Mouse (Mus musculus): ENCODE measurements around the gene Map1b. TPM values are rescaled to one million over a fixed set of nuclear protein-coding genes. Genes with fewer than 3 reads are reported as not detected.

The Map1b gene
- polyA plus RNA-seq, 1 experiment from 2014 or later = 3.0 TPM

GRCm38 (mm10) chr13:99459612-99460011 is 56.7 kb downstream of the Map1b start:
- no peaks in the 10 kb centered on the region for H3K9me3 ChIP-seq (replicated peaks)
- H3K27me3 ChIP-seq = no peaks in the 10 kb centered on the region
- no peak overlapping the region for H3K4me2 ChIP-seq
- no peaks in the 10 kb centered on the region for H3K36me3 ChIP-seq (replicated peaks)
- WGBS (ENCODE audit: insufficient replicate concordance) = 72% methylated on average over 4 of the region's 4 CpGs
- H3K9ac ChIP-seq = no peak overlapping the region
- no peak overlapping the region for H3K27ac ChIP-seq (replicated peaks)
- ATAC-seq (ENCODE audit: insufficient read depth) = no peak
- H3K4me3 ChIP-seq (replicated peaks) = no peak overlapping the region
- H3K4me1 ChIP-seq (replicated peaks) = no peaks in the 10 kb centered on the region

GRCm38 (mm10) chr13:99458658-99459386 is 57.5 kb downstream of the Map1b start:
- Histone ChIP-seq H3K36me3 (replicated peaks) (no peaks in the 10 kb centered on the region), H3K4me2 (no peak overlapping the region), H3K4me3 (replicated peaks) (no peak overlapping the region), H3K27ac (replicated peaks) (no peak overlapping the region), H3K27me3 (no peaks in the 10 kb centered on the region), H3K9ac (no peak overlapping the region), H3K4me1 (replicated peaks) (no peaks in the 10 kb centered on the region), H3K9me3 (replicated peaks) (no peaks in the 10 kb centered on the region)
- WGBS (ENCODE audit: insufficient replicate concordance) = 63% methylated on average over 12 of the region's 12 CpGs
- no peak for ATAC-seq (ENCODE audit: insufficient read depth)

- 65% methylated on average over 7 of the region's 7 CpGs for WGBS (ENCODE audit: insufficient replicate concordance)
- no peaks in the 10 kb centered on the region for H3K27me3 ChIP-seq
- ATAC-seq (ENCODE audit: insufficient read depth) = no peak
- H3K9me3 ChIP-seq (replicated peaks) = no peaks in the 10 kb centered on the region
- H3K4me1 ChIP-seq (replicated peaks) = no peaks in the 10 kb centered on the region
- H3K4me2 ChIP-seq = no peak overlapping the region
- no peaks in the 10 kb centered on the region for H3K36me3 ChIP-seq (replicated peaks)
- H3K9ac ChIP-seq = no peak overlapping the region
- H3K4me3 ChIP-seq (replicated peaks) = no peak overlapping the region
- no peak overlapping the region for H3K27ac ChIP-seq (replicated peaks)
Observed at GRCm38 (mm10) chr13:99454977-99455376, 61.4 kb downstream of the Map1b start.

DNA sequence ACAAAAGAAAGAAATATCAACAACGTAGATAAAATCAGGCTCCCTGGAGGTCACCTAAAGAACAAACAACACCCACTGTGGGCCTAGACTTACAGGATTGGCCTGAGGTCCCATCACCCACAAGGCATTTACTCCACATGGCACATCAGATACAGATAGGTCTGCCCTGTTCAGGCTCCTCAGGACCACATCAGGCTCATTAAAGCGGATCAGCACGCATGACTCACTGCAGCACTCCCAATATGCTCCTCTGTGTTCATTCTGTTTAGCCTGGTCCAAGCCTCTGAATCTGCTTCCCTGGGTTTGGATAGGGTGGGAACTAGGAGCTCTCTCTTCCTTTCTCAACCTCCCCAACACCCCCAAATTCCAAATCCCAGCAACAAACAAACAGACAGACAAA is 63.9 kb downstream of the Map1b start:
- Histone ChIP-seq H3K4me3 (replicated peaks) (no peak overlapping the region), H3K9ac (no peak overlapping the region), H3K9me3 (replicated peaks) (no peaks in the 10 kb centered on the region), H3K27ac (replicated peaks) (no peak overlapping the region), H3K4me1 (replicated peaks) (no peaks in the 10 kb centered on the region), H3K27me3 (no peaks in the 10 kb centered on the region), H3K4me2 (no peak overlapping the region), H3K36me3 (replicated peaks) (no peaks in the 10 kb centered on the region)
- 70% methylated on average over 3 of the region's 3 CpGs for WGBS (ENCODE audit: insufficient replicate concordance)
- no peak for ATAC-seq (ENCODE audit: insufficient read depth)

DNA sequence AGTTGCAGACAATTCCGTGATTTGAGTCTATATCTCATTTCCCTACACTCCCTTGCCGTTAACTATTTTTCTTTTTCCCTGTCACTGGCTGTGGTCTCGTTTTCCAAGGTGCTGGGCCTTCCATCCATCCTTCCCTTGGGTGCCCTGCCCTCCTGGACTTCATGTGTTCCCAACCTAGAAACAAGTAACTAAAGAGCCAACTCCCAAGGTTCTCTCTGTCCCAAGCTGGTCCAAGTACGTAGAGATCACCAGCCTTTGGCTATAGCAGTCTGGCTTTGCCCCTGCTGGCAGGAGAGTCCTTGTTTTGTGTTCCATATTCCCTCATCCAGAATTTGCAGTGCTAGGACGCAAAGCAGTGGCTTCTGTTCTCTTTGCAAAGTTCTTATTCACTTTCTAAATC is 65.1 kb downstream of the Map1b start:
- Histone ChIP-seq H3K4me2 (no peak overlapping the region), H3K36me3 (replicated peaks) (no peaks in the 10 kb centered on the region), H3K9me3 (replicated peaks) (no peaks in the 10 kb centered on the region), H3K4me3 (replicated peaks) (no peak overlapping the region), H3K27me3 (no peaks in the 10 kb centered on the region), H3K27ac (replicated peaks) (no peak overlapping the region), H3K9ac (no peak overlapping the region), H3K4me1 (replicated peaks) (no peaks in the 10 kb centered on the region)
- no peak for ATAC-seq (ENCODE audit: insufficient read depth)
- WGBS (ENCODE audit: insufficient replicate concordance) = 56% methylated on average over 5 of the region's 5 CpGs

GRCm38 (mm10) chr13:99450766-99451165 is 65.6 kb downstream of the Map1b start:
- Histone ChIP-seq H3K9ac (no peak overlapping the region), H3K36me3 (replicated peaks) (no peaks in the 10 kb centered on the region), H3K9me3 (replicated peaks) (no peaks in the 10 kb centered on the region), H3K27ac (replicated peaks) (no peak overlapping the region), H3K4me2 (no peak overlapping the region), H3K4me3 (replicated peaks) (no peak overlapping the region), H3K27me3 (no peaks in the 10 kb centered on the region), H3K4me1 (replicated peaks) (no peaks in the 10 kb centered on the region)
- WGBS (ENCODE audit: insufficient replicate concordance) = 72% methylated on average over 7 of the region's 7 CpGs
- no peak for ATAC-seq (ENCODE audit: insufficient read depth)

- H3K9ac ChIP-seq = no peak overlapping the region
- no peak for ATAC-seq (ENCODE audit: insufficient read depth)
- H3K27me3 ChIP-seq = no peaks in the 10 kb centered on the region
- H3K4me1 ChIP-seq (replicated peaks) = no peaks in the 10 kb centered on the region
- H3K4me2 ChIP-seq = no peak overlapping the region
- H3K9me3 ChIP-seq (replicated peaks) = no peaks in the 10 kb centered on the region
- no peak overlapping the region for H3K4me3 ChIP-seq (replicated peaks)
- H3K27ac ChIP-seq (replicated peaks) = no peak overlapping the region
- no peaks in the 10 kb centered on the region for H3K36me3 ChIP-seq (replicated peaks)
- 62% methylated on average over 4 of the region's 4 CpGs for WGBS (ENCODE audit: insufficient replicate concordance)
Observed at GRCm38 (mm10) chr13:99449547-99449946, 66.8 kb downstream of the Map1b start.

DNA sequence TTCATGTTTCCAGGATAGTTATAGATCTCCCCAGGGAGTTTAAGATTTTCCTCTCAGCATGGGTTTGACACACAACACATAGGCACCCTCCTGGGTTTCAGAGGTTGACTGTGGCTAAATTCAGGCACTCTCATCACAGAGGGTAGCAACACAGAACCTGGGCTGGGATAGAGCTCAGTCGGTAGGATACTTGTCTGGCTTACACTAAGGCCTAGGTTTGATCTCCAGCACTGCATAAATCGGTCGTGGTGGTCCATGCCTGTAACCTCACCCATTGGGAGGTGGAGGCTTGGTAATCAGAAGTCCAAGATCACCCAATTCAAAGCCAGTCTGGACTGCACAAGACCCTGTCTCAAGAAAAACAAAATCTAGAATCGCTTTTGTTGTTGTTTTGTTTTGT is 68.1 kb downstream of the Map1b start:
- Histone ChIP-seq H3K4me2 (no peak overlapping the region), H3K9me3 (replicated peaks) (no peaks in the 10 kb centered on the region), H3K36me3 (replicated peaks) (no peaks in the 10 kb centered on the region), H3K27ac (replicated peaks) (no peak overlapping the region), H3K27me3 (no peaks in the 10 kb centered on the region), H3K4me3 (replicated peaks) (no peak overlapping the region), H3K9ac (no peak overlapping the region), H3K4me1 (replicated peaks) (no peaks in the 10 kb centered on the region)
- 62% methylated on average over 4 of the region's 4 CpGs for WGBS (ENCODE audit: insufficient replicate concordance)
- no peak for ATAC-seq (ENCODE audit: insufficient read depth)

DNA sequence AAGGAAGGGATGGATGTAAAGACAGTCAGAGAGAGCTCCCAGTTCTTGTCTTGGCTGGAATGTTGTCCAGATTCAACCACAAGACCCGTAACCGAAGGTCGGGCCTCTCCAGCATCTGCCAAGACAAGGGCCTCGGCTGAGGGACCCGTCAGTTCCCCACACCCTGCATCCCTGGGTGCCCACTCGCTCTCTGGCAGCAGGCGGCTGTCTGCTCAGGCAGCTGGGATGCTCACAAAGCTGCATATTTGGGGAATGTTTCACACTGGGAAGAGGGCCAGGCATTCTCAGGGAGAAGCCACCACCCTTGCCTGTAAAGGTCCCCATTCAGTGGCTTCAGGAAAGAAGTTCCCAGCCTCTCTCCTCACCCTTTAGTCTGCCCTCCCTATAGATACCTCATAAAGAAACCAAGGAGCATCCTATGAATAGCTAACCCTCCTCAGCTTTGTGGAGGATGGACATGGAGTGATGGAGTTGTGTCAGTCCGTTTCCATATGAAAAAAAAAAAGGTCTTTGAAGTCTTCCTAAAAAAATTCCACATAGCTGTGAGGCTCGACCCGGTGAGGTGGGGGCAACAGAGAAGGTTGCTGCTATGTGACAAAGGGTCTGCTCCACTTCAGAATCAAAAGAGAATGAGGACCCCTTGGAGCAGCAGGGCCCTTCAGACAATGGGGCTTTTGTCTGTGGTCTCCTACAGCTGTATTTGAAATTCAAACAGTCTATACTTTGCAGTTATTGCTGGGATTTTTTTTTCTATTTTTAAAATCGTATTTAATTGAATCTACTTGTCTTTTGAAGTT is 68.7 kb downstream of the Map1b start:
- no peaks in the 10 kb centered on the region for H3K36me3 ChIP-seq (replicated peaks)
- WGBS (ENCODE audit: insufficient replicate concordance) = 47% methylated on average over 11 of the region's 11 CpGs
- H3K27me3 ChIP-seq = no peaks in the 10 kb centered on the region
- H3K4me1 ChIP-seq (replicated peaks) = no peaks in the 10 kb centered on the region
- no peak for ATAC-seq (ENCODE audit: insufficient read depth)
- H3K4me2 ChIP-seq = no peak overlapping the region
- no peak overlapping the region for H3K27ac ChIP-seq (replicated peaks)
- H3K9ac ChIP-seq = no peak overlapping the region
- H3K4me3 ChIP-seq (replicated peaks) = no peak overlapping the region
- H3K9me3 ChIP-seq (replicated peaks) = no peaks in the 10 kb centered on the region

- WGBS (ENCODE audit: insufficient replicate concordance) = 61% methylated on average over 7 of the region's 7 CpGs
- no peak overlapping the region for H3K9ac ChIP-seq
- ATAC-seq (ENCODE audit: insufficient read depth) = no peak
Observed at GRCm38 (mm10) chr13:99447002-99447401, 69.3 kb downstream of the Map1b start.

DNA sequence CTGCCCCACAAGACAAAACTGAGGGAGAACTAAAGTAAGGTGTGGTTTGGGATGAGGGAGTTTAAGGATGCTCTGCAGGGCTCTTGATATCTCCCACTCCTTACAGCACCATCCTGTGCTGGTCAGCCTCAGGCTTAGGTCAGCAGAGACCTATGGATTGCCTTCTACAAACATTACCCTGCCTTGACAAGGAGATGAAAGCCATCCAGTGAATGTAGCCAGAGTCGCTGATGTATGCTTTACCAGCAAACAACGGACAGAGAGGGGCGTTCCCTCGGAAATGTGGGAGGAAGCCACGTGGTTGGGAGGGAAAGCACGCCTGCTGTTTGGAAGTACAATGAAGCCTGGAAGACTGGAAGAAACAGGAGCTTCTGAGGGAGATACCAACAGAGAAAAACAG is 71.5 kb downstream of the Map1b start:
- 6% methylated on average over 6 of the region's 6 CpGs for WGBS (ENCODE audit: insufficient replicate concordance)
- Histone ChIP-seq H3K9ac (no peak overlapping the region), H3K4me3 (replicated peaks) (no peak overlapping the region), H3K4me1 (replicated peaks) (no peaks in the 10 kb centered on the region), H3K4me2 (no peak overlapping the region), H3K27me3 (no peaks in the 10 kb centered on the region), H3K9me3 (replicated peaks) (no peaks in the 10 kb centered on the region), H3K27ac (replicated peaks) (no peak overlapping the region), H3K36me3 (replicated peaks) (no peaks in the 10 kb centered on the region)
- ATAC-seq (ENCODE audit: insufficient read depth) = no peak

More at GRCm38 (mm10) chr13:99447002-99447401, 69.3 kb downstream of the Map1b start:
- H3K4me1 ChIP-seq (replicated peaks) = no peaks in the 10 kb centered on the region
- no peak overlapping the region for H3K4me3 ChIP-seq (replicated peaks)
- no peak overlapping the region for H3K27ac ChIP-seq (replicated peaks)
- no peaks in the 10 kb centered on the region for H3K27me3 ChIP-seq
- H3K4me2 ChIP-seq = no peak overlapping the region
- no peaks in the 10 kb centered on the region for H3K36me3 ChIP-seq (replicated peaks)
- no peaks in the 10 kb centered on the region for H3K9me3 ChIP-seq (replicated peaks)
